Mouse (Mus musculus): Measurements from ENCODE around the gene Gm10553. TPM values are rescaled to one million over a fixed set of nuclear protein-coding genes. Genes with fewer than 3 reads are reported as not detected.
"Not testable (repeated sequence)": the region's sequence is repeated elsewhere in the genome, so short reads cannot be mapped to it uniquely, and the experiment has no call there.

The Gm10553 gene
- polyA plus RNA-seq, 1 experiment from 2014 or later = not detected

DNA sequence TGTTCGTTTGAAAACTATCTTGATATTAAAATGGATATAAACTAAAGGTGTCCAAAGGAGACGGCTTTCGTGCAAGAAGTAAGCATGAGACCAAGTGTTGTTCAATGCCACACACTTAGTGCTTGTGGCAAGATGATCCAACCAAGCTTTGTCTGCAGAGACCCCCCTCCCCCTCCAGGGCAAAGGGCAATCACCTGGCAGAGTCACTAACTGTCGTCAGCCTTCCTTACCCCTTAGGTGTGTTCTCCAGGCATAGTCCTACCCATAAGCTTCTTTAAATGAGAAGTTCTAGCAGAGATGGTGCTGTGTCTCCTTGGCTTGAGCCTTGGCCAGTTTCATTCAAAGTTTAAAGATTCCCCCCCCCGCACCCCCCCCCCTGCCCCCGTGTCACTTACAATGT, 17.6 kb downstream of the Gm10553 start:
- H3K9ac ChIP-seq (ENCODE audit: low read depth, low read length); H3K4me2 ChIP-seq; H3K4me1 ChIP-seq (ENCODE audit: control insufficient read depth, insufficient read depth, low read length); H3K27me3 ChIP-seq (ENCODE audit: control insufficient read depth, insufficient read depth, low read length); H3K4me3 ChIP-seq (ENCODE audit: low read depth, low read length); H3K36me3 ChIP-seq (ENCODE audit: control insufficient read depth, insufficient read depth, low read length); H3K27ac ChIP-seq (ENCODE audit: low read depth, low read length); ATAC-seq (replicated peaks; ENCODE audit: insufficient number of reproducible peaks, low FRiP score, low TSS enrichment); H3K9me3 ChIP-seq (replicated peaks; ENCODE audit: control insufficient read depth, low read length): not testable (repeated sequence)
- WGBS (ENCODE audit: insufficient replicate concordance) = 49% methylated on average over 4 of the region's 6 CpGs

DNA sequence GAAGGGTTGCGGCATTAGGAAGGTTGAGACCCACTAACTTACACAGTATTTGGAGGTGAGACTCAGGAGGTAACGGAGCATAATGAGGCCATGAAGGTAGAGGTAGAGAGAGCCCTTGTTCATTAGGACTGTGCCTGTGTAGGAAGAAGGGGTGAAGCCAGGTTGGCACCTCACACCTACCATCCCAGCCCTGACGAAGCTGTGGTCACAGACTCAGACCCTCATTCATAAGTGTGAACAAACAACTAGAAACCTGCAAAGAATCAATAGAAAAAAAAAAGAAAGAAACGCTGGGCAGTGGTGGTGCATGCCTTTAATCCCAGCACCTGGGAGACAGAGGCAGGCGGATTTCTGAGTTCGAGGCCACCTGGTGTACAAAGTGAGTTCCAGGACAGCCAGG, 18.4 kb downstream of the Gm10553 start:
- H3K9ac ChIP-seq (ENCODE audit: low read depth, low read length); H3K27me3 ChIP-seq (ENCODE audit: control insufficient read depth, insufficient read depth, low read length); H3K36me3 ChIP-seq (ENCODE audit: control insufficient read depth, insufficient read depth, low read length); H3K9me3 ChIP-seq (replicated peaks; ENCODE audit: control insufficient read depth, low read length); H3K4me1 ChIP-seq (ENCODE audit: control insufficient read depth, insufficient read depth, low read length); ATAC-seq (replicated peaks; ENCODE audit: insufficient number of reproducible peaks, low FRiP score, low TSS enrichment); H3K4me3 ChIP-seq (ENCODE audit: low read depth, low read length); H3K4me2 ChIP-seq; H3K27ac ChIP-seq (ENCODE audit: low read depth, low read length): not testable (repeated sequence)
- 74% methylated on average over 5 of the region's 6 CpGs for WGBS (ENCODE audit: insufficient replicate concordance)

DNA sequence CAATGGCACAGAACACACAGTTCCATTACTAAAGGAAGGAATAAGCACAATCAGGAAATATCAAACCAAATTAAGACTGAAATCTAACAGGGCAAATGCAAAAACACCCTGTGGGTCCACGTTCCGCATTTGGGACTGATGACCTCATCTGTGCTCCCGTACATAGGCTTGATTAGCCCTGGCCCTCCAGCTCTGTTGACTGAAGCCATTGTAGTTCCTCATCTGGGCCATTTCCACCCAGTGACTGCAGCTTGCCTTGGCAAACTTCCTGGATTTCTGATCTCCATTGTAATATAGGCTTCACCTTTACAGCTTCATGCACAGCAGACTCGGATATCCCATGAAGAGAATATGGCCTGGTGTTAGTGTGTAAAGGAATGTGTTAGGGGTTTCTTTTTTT, 21.9 kb downstream of the Gm10553 start:
- WGBS (ENCODE audit: insufficient replicate concordance) = 79% methylated on average over 4 of the region's 4 CpGs
- not testable (repeated sequence) for ATAC-seq (replicated peaks; ENCODE audit: insufficient number of reproducible peaks, low FRiP score, low TSS enrichment); H3K27ac ChIP-seq (ENCODE audit: low read depth, low read length); H3K36me3 ChIP-seq (ENCODE audit: control insufficient read depth, insufficient read depth, low read length); H3K27me3 ChIP-seq (ENCODE audit: control insufficient read depth, insufficient read depth, low read length); H3K4me2 ChIP-seq; H3K9me3 ChIP-seq (replicated peaks; ENCODE audit: control insufficient read depth, low read length); H3K4me1 ChIP-seq (ENCODE audit: control insufficient read depth, insufficient read depth, low read length); H3K9ac ChIP-seq (ENCODE audit: low read depth, low read length); H3K4me3 ChIP-seq (ENCODE audit: low read depth, low read length)

DNA sequence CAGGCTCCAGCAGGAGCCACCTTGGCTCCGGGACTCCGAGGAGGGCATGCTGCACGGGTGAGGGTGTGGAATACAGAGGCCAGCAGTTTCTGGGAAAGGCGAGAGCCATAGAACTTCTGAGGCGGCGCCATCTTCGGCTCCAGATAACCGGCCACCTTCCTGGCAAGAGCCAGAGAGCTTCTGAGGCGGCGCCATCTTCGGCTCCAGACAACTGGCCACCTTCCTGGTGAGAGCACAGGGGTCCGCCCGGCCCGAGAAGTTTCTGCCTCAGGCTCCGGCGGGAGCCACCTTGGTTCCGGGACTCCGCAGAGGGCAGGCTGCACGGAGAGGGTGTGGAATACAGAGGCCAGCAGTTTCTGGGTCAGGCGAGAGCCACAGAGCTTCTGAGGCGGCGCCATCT, 33.7 kb downstream of the Gm10553 start:
- not testable (repeated sequence) for H3K9ac ChIP-seq (ENCODE audit: low read depth, low read length); H3K4me2 ChIP-seq; ATAC-seq (replicated peaks; ENCODE audit: insufficient number of reproducible peaks, low FRiP score, low TSS enrichment); H3K36me3 ChIP-seq (ENCODE audit: control insufficient read depth, insufficient read depth, low read length); H3K9me3 ChIP-seq (replicated peaks; ENCODE audit: control insufficient read depth, low read length); H3K4me3 ChIP-seq (ENCODE audit: low read depth, low read length); H3K27me3 ChIP-seq (ENCODE audit: control insufficient read depth, insufficient read depth, low read length); H3K4me1 ChIP-seq (ENCODE audit: control insufficient read depth, insufficient read depth, low read length); H3K27ac ChIP-seq (ENCODE audit: low read depth, low read length)
- WGBS (ENCODE audit: insufficient replicate concordance) = 89% methylated on average over 21 of the region's 22 CpGs

Other genes starting within 250 kb of the Gm10553 start
- gene Slc16a14, start 165.0 kb upstream of the Gm10553 start, polyA plus RNA-seq (2014; fragmentation: Nextera tagmentation; extraction: Ambion mirVana) = 0.07 and 0.09 TPM in 2 replicates
- gene A530032D15Rik, start 9.7 kb downstream of the Gm10553 start, polyA plus RNA-seq (2014; fragmentation: Nextera tagmentation; extraction: Ambion mirVana) = not detected in 2 replicates
- gene C130026I21Rik, start 170.4 kb downstream of the Gm10553 start, polyA plus RNA-seq (2014; fragmentation: Nextera tagmentation; extraction: Ambion mirVana) = 0.48 TPM in 1 of 2 replicates, not detected in the other

Data from heart, embryonic 11.5 days (tissue).